Mouse (Mus musculus): Measurements from ENCODE around the gene 0610040J01Rik.
"Not testable (repeated sequence)": the region's sequence is repeated elsewhere in the genome, so short reads cannot be mapped to it uniquely, and the experiment has no call there.

Gene 0610040J01Rik

DNA sequence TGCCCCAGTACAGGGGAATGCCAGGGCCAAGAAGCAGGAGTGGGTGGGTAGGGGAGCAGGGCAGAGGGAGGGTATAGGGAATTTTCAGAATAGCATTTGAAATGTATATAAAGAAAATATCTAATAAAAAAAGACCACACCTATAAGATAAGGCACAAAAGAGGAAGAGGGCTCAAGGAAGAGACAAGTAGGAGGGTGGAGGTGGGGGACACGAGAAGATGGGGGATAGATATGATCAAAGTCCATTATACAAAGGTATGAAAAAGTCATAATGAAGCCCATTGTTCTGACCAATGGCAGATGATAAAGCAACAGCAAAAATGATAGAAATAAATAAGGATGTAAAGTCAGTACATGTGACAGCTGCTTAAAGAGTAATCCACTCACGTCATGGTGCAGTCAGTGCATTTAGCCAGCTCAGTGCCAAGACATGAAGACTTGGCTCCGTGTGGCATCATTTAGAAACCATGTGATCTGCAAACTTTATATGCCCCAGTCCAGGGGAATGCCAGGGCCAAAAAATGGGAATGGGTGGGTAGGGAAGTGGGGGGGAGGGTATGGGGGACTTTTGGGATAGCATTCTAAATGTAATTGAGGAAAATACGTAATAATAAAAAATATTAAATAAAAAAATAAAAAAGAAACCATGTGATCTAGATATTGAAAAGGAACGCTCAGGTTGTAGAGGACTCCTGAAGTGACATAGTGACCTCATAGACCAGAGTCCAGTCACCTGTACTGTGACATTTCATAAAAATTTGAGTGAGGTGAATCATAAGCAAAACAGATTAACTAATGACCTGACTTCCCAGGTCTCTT is 85.0 kb downstream of the 0610040J01Rik start:
- ATAC-seq (ENCODE audit: insufficient number of reproducible peaks, low FRiP score, low TSS enrichment) = not testable (repeated sequence)

DNA sequence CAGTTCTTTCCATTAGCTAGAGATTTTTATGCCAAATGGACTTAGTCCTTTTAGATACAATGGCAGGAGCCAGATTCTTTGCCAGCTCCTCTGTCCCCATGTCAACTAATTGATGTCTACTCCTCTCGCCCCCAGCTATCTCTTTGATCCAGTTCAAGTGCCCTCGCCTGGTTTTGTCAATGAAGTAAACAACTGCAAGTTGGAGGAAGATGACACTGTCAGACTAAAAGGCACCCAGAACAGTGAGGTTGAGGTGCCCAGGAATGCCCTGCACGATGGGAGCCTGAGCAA is 85.6 kb downstream of the 0610040J01Rik start:
- ATAC-seq (ENCODE audit: insufficient number of reproducible peaks, low FRiP score, low TSS enrichment) = no peak

DNA sequence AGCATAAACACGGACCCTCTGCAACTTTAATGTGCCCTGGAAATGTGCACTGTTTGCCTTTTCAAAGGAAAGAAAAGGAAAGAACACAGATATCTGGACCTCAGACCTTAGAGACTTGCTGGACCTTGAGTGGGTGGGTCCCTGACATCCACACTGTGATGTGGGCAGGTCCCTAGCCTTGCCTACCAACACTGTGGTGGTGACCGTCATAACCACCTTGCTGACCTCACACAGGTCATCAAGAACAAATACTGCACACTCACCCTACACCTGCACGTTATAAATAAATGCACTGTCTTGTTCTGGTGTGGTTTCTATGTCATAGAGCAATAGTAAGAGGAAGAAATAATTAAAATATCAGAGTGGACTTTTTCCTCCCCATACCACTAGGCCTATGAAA is 91.2 kb downstream of the 0610040J01Rik start:
- ATAC-seq (ENCODE audit: insufficient number of reproducible peaks, low FRiP score, low TSS enrichment) = no peak

DNA sequence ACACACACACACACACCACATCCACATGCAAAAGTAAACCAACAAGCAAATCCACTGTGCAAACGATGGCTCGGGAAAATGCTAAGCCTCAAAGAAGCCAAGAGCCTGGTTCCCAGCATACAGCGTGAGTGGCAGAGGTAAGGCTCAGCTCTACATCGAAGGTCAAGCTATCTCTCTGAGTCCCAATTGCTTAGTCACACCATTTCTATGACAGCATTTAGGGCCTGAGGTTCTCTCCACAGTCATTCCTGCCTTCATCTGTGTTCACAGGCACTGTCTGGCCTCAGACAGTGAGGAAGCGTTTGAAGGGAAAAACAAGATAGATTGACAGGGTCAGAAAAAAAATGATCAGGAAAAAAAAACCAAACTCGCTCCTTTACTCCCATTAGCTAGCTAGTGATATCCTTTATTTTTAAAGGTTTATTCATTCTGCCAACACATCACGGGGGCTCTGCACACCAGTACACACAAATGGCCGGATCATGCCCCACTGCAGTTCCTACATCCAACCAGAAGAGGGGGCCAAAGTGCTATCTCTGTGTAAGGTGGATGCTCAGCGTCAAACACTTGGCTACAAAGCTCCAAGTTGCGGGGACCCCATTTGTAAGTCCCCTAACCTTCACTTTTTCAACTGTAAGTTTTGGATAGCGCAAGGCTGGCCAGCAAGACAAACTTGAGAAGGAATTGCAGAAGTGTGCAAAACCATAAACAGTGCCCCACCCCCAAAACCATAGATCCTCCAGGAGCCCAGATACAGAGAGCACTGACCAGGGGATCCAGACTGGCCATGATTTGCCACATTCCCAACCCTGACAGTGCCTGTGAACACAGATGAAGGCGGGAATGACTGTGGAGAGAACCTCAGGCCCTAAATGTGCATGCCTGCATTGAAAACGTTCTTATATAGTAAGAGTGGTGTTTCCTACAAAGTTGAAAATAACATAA is 94.3 kb downstream of the 0610040J01Rik start:
- peak; percentile 72 for ATAC-seq (ENCODE audit: insufficient number of reproducible peaks, low FRiP score, low TSS enrichment)

DNA sequence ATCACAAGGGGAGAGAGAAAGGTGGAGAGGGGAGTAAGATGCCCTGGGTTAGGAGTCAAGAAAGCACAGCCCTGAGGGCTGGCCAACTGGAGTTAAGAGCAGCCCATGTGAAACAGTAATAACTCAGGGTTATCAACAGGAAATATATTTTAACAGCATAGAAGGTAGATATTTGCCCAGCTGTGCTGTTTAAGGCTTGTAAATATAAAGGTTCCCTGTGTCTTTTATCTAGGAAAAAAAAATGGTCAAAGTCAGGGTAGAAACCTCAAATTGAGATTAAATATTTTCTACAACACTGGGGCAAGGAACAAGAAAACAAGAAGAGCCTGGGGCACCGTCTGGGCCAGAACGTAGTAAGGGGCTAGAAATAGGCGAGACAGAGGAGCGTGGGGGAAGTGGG is 95.3 kb downstream of the 0610040J01Rik start:
- no peak for ATAC-seq (ENCODE audit: insufficient number of reproducible peaks, low FRiP score, low TSS enrichment)

DNA sequence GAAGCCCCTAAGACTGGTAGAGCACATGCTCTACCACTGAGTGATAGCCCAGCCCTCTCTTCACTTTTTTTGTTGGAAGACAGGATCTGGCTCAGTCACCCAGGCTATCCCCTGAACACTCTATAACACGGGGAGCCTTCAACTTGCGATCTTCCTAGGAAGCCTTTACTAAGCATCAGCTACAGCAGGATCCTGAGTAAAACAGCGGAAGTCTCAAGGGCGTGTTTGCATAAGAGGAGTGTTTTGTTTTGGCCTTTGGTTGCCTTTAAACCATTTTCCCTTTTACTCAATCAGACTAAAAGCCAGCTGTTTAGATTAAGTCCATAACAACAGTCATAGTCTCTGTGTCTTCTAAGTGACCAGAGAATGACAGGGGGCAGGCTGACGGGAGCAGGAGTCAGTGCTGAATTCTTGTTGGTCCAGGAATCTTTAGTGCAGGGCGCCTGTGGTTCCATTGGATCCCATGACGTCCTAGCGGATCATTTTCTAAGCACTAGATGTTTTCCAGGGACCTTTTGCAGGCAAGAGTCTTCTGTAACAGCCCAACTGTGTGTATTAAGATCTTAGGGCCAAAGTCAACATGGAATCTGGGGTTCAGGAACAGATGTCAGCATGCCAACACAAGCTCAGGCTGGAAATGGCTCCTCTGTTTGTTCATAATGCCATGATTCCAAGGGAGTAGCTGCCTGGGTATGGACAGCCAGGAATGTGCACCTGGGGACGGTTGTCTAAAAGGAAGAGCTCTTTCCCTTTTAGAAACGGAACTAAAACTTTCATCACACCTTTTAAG is 98.2 kb downstream of the 0610040J01Rik start:
- no peak for ATAC-seq (ENCODE audit: insufficient number of reproducible peaks, low FRiP score, low TSS enrichment)

DNA sequence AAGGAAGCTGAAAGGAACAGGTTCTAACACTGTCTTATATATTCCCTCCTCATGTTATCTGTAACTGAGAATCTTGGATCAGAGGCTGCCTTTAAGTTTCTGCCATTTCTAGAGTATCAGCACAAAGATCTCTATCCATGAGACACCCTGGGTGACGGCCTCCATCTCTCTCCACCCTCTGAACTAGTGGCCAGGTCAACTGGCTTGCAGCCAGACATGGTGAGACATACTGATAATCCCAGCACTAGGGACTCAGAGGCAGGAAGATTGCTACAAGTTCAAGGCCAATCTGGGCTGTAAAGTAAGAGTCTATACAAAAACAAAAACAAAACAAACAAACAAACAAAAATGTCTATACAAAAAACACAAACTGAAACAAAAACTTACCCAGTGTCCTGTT is 102.7 kb downstream of the 0610040J01Rik start:
- no peak for ATAC-seq (ENCODE audit: insufficient number of reproducible peaks, low FRiP score, low TSS enrichment)

DNA sequence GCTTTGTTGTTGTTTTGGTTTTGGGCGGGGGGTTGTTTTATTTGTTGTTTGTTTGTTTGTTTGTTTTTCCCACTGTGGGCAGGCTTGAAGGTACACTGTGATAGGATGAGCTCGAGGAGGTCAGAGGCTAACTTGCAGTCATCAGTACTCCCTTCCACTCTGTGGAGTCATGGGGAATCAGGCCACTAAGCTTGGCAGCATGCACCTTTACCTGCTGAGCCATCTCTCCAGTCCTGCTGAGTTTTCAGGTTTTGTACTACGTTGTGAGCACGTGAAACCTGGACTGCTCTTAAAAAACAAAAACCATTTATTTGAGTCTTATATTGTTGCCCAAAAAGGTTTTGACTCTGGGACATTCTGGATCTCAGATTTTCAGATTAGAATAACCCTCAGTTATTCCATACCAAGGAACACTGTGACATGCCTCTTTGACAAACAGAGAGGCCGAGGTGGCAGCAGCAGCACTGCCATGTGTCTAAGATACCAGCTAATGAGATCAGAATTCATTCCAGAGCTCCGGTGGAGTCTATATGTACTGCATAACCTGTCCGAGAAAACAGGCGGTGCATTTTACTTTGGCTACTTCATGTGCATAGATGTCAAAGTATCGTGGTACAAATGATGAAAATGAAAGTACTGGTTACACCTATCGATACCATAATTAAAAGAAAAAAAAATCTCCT is 104.4 kb downstream of the 0610040J01Rik start:
- ATAC-seq (ENCODE audit: insufficient number of reproducible peaks, low FRiP score, low TSS enrichment) = peak; percentile 68; the same call in 1 of the 2 replicates

DNA sequence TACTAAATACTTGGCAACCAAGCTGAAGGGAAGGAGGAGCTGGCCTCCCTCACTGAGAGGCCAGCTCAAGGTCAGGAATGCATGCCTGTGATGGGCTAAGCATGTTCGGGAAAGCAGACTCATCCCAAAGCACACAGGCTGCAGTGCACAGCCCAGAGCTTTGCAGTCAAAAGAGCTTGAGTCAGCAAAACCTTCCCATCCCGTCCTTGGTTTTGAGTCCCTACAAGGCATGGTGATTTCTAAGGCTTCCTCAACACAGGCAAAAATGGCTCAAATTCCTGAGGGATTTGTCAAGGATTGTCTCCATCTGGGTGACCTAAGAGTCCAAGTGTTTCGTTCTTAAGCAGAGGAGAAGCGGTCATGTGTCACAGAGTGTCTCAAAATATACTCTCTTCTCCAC is 106.0 kb downstream of the 0610040J01Rik start:
- no peak for ATAC-seq (ENCODE audit: insufficient number of reproducible peaks, low FRiP score, low TSS enrichment)

DNA sequence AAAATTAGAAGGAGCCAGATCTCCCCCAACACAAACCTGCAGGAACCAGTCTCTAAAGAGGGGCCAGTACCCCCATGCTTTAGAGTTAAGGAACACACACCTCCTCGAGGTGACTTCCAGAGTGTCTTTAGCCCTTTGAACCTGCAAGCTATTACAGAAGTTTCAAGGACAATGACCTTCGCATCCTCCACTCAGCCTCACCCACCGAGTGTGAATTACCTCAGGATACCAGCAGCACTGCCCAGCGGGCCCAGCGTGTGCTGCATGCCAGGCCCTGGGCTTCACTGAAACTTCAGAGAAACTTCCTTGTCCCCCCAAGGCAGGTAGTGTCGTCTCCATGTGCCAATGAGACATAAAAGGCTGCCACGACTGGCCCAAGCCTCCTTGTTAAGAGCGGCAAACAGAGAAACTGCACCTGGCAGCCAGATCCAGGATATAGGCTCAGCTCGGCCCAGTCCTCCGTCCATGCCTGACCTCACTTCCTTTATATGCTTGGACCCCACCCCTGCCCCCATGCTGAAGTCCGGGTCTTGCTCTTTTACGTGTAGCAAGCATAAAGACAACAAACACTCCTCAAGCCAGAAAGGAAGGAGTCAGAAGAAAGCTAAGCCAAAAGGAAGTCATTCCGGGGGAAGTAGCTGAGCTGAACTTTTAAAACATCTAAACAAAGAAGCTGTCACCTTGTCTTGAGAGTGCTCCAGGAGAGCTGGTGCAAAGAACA is 111.3 kb downstream of the 0610040J01Rik start:
- ATAC-seq (ENCODE audit: insufficient number of reproducible peaks, low FRiP score, low TSS enrichment) = no peak

DNA sequence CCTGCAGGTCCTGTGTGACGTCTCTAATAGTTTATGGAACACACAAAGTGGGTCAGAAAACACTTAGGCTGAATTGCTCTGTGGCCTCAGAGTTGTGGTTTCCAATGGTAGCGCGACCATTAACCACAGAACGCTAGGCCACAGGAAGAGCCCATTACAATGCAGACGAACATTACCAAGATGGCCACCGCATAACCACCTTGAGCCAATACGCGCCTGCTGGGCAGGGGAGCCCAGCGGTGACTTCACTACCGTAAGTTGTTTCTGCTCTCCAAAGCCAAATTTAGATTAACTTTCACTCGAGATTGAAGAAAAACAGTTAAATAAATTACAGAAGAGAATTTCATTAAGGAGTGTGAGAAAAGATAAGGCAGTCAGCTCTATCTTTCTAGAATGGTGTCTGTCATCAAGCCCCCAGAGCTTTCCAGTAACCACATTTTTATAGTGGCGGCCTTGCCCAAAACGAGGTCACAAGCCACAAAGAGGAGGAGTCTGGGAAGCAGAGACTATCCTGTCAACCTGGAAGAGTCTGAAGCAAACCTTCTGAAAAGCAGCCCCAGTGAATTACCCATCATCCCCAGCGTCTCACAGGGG is 113.0 kb downstream of the 0610040J01Rik start:
- no peak for ATAC-seq (ENCODE audit: insufficient number of reproducible peaks, low FRiP score, low TSS enrichment)

DNA sequence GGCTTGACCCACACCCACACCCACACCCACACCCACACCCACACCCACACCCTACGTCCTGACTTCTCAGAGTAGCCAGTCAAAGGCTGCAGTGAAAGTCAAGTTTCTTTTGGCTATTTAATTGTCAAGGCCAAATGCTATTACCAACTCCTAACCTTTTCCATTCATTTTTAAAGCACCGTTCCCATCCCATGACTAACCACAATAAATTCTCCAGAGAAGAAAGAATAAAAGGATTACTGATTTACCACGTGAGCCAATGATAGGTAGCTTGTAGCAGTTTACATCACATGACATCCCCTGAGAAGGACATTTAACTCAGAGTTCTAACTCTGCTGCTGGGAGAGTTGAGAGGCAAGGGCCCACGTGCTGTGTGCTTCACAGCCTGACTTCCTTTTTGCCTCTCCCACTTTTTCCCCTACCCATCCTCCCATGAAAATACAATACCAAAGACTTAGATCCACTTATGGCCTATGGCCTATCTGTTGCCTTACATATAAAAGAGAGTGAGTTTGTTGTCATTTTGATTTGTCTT is 118.7 kb downstream of the 0610040J01Rik start:
- no peak for ATAC-seq (ENCODE audit: insufficient number of reproducible peaks, low FRiP score, low TSS enrichment)

DNA sequence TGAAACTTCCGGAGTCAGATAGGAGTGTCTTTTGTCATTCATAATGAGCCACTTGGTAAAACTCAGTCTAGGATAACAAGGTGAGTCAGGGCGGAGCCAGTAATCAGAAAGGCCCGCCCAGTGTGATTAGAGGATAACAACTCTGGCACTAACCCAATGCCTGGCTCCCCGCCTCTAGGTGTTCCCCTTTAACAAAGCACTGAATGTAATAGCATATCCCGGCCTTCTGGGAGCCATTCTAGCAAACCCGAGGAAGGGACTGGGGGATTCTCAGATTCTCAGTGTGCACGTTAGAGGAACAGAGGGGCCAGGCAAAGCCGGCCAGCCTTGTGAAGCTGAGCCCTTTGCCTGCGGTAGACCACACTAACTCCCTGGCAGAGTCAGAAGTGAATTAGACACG is 120.7 kb downstream of the 0610040J01Rik start:
- no peak for ATAC-seq (ENCODE audit: insufficient number of reproducible peaks, low FRiP score, low TSS enrichment)

DNA sequence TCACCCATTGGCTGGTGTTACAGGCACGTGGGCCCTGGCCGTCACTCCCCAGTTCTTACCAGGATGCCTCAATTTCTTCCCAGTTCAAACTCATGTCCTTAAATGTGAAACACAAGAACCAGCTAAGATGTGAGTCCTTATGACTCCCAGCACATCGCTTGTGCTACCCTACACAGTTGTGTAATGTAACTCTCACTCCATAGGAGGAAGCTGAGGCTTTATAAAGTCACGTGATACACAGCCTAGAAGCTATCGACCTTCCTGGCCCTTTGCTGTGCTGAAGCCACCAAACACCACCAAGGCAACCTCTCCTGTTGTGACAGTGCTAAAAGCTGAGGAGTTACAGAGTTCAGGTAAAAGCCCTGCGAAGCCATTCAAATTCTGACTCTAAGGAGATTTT is 123.4 kb downstream of the 0610040J01Rik start:
- ATAC-seq (ENCODE audit: insufficient number of reproducible peaks, low FRiP score, low TSS enrichment) = no peak

DNA sequence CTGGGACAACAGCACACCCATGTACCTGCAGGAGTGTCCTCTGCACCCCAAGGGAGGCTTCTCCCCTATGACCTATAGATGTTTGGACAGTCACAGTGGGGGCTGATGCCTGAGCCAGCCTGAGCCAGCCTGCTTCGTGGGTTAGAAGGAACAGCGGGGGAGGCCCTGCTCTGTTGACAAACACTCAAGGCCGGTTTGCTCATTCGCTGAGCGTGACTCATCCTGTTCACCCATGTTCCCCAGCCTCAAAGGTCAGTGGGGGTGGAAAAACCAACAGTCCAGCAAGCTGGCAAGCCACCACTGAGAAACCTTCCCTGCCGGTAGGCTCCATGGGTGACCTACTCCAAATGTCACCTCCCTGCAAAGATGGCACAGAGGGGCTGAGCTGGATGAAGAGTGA is 124.6 kb downstream of the 0610040J01Rik start:
- peak; percentile 74 for ATAC-seq (ENCODE audit: insufficient number of reproducible peaks, low FRiP score, low TSS enrichment)

DNA sequence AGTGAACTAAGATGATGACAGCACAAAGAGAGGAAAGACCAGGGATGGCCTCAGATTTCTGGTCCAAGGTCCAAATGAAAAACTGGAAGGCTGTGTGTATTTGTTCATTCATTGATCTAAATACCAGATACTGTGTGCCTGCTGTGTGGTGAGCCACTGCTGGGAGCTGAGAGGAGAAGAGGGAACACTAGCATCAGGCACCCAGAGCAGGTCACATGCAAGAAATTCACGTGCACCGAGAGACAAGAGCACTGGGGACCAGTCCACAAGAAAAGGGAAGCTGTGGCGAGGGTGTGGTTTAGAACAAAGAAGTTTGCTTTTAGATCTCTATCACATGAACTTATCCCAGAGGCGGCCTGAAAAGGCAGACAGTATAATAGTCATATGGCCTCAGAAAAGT is 126.4 kb downstream of the 0610040J01Rik start:
- ATAC-seq (ENCODE audit: insufficient number of reproducible peaks, low FRiP score, low TSS enrichment) = no peak

DNA sequence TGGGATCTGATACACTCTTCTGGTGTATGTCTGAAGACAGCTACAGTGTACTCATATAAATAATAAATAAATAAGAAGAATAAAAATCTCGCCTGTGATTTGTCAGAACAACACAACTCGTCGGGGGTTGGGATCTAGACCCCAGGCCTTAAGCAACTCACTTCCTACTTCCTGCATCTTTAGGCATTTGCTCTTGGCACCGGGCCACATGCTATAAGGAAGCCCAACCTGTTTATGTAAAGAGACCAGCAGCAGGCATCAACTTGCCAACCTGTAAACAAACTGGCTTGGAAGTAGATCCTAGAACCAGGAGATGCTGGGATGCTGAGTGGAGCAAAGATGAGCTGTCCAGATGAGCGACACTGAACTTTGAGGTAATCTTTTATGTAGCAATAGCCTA is 129.7 kb downstream of the 0610040J01Rik start:
- ATAC-seq (ENCODE audit: insufficient number of reproducible peaks, low FRiP score, low TSS enrichment) = no peak

DNA sequence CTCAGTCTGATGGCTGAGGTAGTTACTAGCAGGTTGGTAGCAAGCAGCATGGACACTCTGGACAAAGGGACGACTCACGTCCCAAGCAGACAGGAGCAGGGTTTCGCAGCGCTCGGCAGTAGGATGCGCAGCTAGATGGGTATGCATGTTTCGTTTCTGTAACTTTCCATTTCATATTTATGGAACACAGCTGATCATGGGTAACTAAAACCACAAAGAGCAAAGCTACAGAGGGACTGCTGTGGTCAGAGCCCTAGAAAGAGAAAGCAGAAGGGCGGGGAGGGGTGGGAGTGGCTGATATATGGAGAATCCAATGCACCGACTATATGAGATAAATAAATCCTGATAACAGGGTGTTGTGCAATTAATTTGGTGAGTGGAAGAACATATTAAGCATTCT is 131.1 kb downstream of the 0610040J01Rik start:
- no peak for ATAC-seq (ENCODE audit: insufficient number of reproducible peaks, low FRiP score, low TSS enrichment)

DNA sequence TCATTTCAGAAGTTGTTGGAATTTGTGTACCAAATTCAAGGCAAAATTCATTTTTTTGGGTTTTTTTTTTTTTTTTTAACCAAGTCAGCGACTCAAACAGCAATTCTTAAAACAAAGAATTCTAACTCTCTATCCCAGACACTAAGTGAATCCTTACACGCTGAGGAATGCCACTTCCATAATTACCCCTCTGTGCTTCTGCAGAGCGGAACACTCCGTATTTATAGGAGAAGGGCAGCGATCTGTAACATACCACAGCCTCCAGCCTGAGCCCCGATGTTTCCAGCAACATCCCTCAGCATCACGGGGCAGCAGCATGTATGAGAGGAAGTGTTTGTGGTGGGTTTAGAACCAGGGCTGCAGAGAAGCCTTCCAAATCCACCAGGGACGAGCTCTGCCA is 135.4 kb downstream of the 0610040J01Rik start:
- no peak for ATAC-seq (ENCODE audit: insufficient number of reproducible peaks, low FRiP score, low TSS enrichment)

All from cerebellum, adult (tissue).